Mouse (Mus musculus) intestine, postnatal 0 days (tissue): ENCODE results near the gene Sec31b. TPM values are rescaled to one million over a fixed set of nuclear protein-coding genes. Genes with fewer than 3 reads are reported as not detected.

ENCODE experiments used
- ATAC-seq: fragments of 200-750 bp; cut with Nextera tagmentation; 2 replicates; pipeline ENCODE4 v1.8.0; 2017; ENCODE audit warnings: mild to moderate bottlenecking, moderate TSS enrichment, moderate library complexity
- H3K27ac ChIP-seq: fragments of 300-500 bp; sonication (generic); 2 replicates; pipeline ENCODE4 v1.5.1; 2014; ENCODE audit warnings: mild to moderate bottlenecking, low read depth, low read length, moderate library complexity
- H3K27me3 ChIP-seq: fragments of 300-500 bp; sonication (generic); replicated peaks from 2 replicates; pipeline ENCODE4 v1.6.1; 2014; ENCODE audit warnings: low read length, mixed read lengths; ENCODE audit not compliant: control insufficient read depth, insufficient read depth
- H3K36me3 ChIP-seq: fragments of 300-500 bp; sonication (generic); 2 replicates; pipeline ENCODE4 v1.6.1; 2014; ENCODE audit warnings: mild to moderate bottlenecking, moderate library complexity; ENCODE audit not compliant: control insufficient read depth, insufficient read depth
- H3K4me1 ChIP-seq: fragments of 300-500 bp; sonication (generic); replicated peaks from 2 replicates; pipeline ENCODE4 v1.6.1; 2014; ENCODE audit warnings: antibody characterized with exemption, low read length, mixed read lengths; ENCODE audit not compliant: control insufficient read depth, insufficient read depth
- H3K4me2 ChIP-seq: fragments of 300-500 bp; sonication (generic); replicated peaks from 2 replicates; pipeline ENCODE4 v1.6.1; 2014; ENCODE audit warnings: low read depth, mild to moderate bottlenecking, moderate library complexity
- H3K4me3 ChIP-seq: fragments of 300-500 bp; sonication (generic); 2 replicates; pipeline ENCODE4 v1.5.1; 2014; ENCODE audit warnings: low read depth, low read length
- H3K9ac ChIP-seq: fragments of 300-500 bp; sonication (generic); 2 replicates; pipeline ENCODE4 v1.6.1; 2014; ENCODE audit warnings: mild to moderate bottlenecking, low read depth, low read length
- H3K9me3 ChIP-seq: fragments of 300-500 bp; sonication (generic); 2 replicates; pipeline ENCODE4 v1.6.1; 2016; ENCODE audit warnings: mixed run types; ENCODE audit not compliant: control insufficient read depth
- CTCF ChIP-seq: sonication (generic); IDR thresholded peaks from 2 replicates; pipeline ENCODE4 v1.5.1; 2016; ENCODE audit warnings: low read depth, mild to moderate bottlenecking, control low read depth, antibody characterized with exemption, moderate library complexity
- WGBS: fragments of 180-500 bp; shearing (Covaris S2); extraction: QIAGEN DNeasy Blood & Tissue Kit; methylation state at CpG from one replicate; pipeline ENCODE4 v1.1.7; 2014; 5-methylcytosine and 5-hydroxymethylcytosine counted together
- polyA plus RNA-seq: library from polyadenylated mRNA; unstranded; fragments of >200 nt; fragmentation: Nextera tagmentation; extraction: Ambion mirVana; gene quantifications from 2 replicates; pipeline ENCODE4 v1.2.1, GENCODE M21; 2015

Gene Sec31b
- polyA plus RNA-seq, 1 experiment from 2014 or later, result 0.12 TPM

DNA sequence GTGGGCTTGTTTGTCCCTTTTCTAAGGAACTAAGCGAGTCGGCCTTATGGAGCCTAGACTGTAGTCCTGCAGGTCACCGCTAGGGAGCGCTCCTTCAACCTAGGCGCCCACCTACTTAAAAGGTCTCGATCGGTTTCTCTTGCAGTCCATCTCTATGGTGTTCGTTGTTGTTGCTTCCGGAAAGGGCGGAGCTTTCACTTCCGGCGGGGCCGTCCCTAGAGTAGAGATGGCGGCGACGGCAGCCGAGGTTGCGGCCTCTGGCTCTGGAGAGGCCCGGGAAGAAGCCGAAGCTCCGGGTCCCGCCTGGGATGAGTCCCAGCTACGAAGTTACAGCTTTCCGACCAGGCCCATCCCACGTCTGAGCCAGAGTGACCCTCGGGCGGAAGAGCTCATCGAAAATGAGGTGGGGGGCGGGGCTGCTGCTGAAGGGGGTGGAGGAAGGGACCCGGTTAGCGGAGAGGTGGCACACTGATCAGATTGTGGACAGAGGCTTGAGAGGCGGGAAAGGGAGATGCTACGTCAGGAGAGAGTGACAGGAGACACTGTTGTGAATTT lies 17.1 kb upstream of the Sec31b start, which contains the start of gene Hif1an:
Gene Hif1an, plus strand, starts transcription at position 199 of the 555 bp plus-strand sequence.
- WGBS, result under 1% methylated on average over 33 of the region's 33 CpGs
- H3K4me1 ChIP-seq, result 0 out of 2 replicates have a peak, but pooled peaks cover 9% of the 10 kb centered on the region
- peak within 1 kb of the TSS; percentile 74 for H3K4me2 ChIP-seq
- H3K27me3 ChIP-seq, result no peaks in the 10 kb centered on the region
- peak; percentile 96 for TF ChIP-seq CTCF
- no peak within 1 kb of the TSS for H3K27ac ChIP-seq
- H3K9ac ChIP-seq, result peak within 1 kb of the TSS; percentile 61
- peaks cover 25% of the 10 kb centered on the region for H3K36me3 ChIP-seq
- H3K9me3 ChIP-seq, result no peaks in the 10 kb centered on the region
- ATAC-seq, result peak; percentile 95
- peak within 1 kb of the TSS; percentile 89 for H3K4me3 ChIP-seq

DNA sequence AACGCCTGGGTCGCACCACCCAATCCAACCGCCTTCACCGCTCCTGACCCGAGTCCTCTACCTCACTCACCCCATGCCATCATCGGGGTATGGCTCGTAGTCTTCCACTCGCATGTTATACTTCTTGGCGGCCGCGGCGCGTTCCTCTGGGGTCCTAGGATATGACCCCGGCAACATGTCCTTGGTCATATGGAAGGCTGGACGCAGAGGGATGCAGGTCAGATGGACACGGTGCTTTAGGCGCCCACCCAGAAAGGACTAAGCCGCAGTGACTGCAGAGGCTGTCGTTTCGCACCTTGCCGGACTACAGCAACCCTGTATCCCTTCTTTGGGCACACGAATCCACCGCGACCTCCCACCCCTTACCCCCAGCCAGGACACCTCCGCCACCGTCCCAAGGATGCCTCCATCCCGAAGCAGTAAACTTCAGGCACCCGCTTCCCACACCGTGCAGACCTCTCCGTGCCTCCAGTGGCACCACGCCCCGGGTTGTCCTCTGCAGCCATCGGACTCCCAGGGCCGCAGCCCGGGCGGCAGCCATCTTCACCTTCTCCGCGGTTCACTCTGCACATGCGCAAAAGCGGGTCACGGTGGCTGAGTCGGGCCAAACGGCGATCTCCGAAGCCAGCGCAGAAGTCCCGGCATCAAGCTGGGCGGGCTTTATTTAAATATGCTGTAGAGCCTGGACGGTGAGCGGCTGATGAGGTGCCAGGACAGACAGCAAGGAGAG lies 9.4 kb upstream of the Sec31b start, which contains the start of gene Ndufb8:
Gene Ndufb8, minus strand, starts transcription at position 580 of the 730 bp plus-strand sequence.
- Histone ChIP-seq H3K27me3 (no peaks in the 10 kb centered on the region), H3K4me2 (peak within 1 kb of the TSS; percentile 79), H3K9me3 (no peaks in the 10 kb centered on the region), H3K36me3 (peaks cover 27% of the 10 kb centered on the region), H3K9ac (peak within 1 kb of the TSS; percentile 92), H3K4me3 (peak within 1 kb of the TSS; percentile 76), H3K4me1 (no peaks in the 10 kb centered on the region), H3K27ac (peak within 1 kb of the TSS; percentile 43)
- TF ChIP-seq CTCF, result no peak
- under 1% methylated on average over 50 of the region's 50 CpGs for WGBS
- ATAC-seq, result peak; percentile 88

DNA sequence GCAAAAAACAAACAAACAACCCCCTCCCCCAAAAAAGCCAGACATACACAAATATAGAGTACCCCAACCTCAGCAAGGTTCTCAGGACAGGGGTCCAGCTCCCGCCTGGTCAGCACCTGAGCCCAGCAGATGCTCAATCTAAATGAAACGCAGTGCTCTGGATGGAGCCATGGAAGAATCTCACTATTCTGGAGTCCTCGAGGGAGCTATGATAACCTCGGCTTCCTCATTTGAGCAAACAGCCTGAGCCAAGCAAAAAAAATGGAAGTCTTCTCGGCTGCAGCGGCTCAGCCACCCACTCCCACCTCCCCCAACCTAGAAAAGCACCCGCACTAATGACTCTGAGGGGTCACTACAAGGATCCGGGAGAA lies 8.8 kb upstream of the Sec31b start:
- 2% methylated on average over 8 of the region's 8 CpGs for WGBS
- Histone ChIP-seq H3K4me3 (peak overlapping the region; percentile 76), H3K9me3 (no peaks in the 10 kb centered on the region), H3K4me2 (peak overlapping the region; percentile 79), H3K9ac (peak overlapping the region; percentile 92), H3K27me3 (no peaks in the 10 kb centered on the region), H3K4me1 (no peaks in the 10 kb centered on the region), H3K27ac (peak overlapping the region; percentile 43; the same call in 1 of the 2 replicates), H3K36me3 (peaks cover 32% of the 10 kb centered on the region)
- peak; percentile 17; the same call in 1 of the 2 replicates for ATAC-seq
- TF ChIP-seq CTCF, result no peak

DNA sequence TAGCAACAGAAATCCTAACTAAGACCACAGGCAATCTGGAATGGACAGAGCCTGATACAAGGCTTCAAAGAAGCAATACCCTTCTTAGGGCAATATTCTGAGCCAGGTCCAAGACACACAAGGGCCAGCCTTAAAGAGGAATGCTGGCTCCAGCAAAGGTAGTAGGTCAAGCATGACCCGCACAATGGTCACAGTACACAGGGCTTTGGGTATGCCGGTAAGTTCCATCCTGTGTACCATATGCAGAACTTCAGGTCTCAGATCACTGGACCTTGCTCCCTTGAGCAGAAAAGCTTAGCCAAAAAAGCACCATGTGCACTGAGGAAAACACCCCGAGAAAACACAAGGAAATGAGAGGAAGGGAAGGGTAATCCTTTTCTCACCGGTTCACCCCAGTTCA lies 7.6 kb upstream of the Sec31b start:
- Histone ChIP-seq H3K4me1 (no peaks in the 10 kb centered on the region), H3K4me3 (no peak overlapping the region), H3K27ac (no peak overlapping the region), H3K4me2 (no peak overlapping the region), H3K27me3 (no peaks in the 10 kb centered on the region), H3K36me3 (peaks cover 43% of the 10 kb centered on the region), H3K9ac (no peak overlapping the region), H3K9me3 (no peaks in the 10 kb centered on the region)
- ATAC-seq, result no peak
- TF ChIP-seq CTCF, result no peak
- 91% methylated on average over 4 of the region's 4 CpGs for WGBS

DNA sequence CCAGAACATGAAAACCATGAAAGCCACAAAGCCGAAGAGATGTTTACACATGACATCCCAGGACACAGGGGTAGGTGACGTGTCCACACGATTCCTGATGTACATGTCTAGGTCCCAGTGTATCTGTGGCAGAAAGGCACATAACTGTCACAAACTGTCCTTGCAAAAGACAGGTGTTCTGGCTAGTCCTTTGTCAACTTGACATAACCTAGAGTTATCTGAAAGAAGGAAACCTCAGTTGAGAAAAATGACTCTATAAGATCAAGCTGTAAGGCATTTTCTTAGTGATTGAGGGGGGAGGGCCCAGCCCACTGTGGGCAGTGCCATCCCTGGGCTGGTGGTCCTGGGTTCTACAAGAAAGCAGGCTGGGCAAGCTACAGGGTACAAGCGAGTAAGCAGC lies 7.1 kb upstream of the Sec31b start, which contains the start of gene Gm20538:
Gene Gm20538, minus strand, starts transcription at position 101 of the 400 bp plus-strand sequence.
- 96% methylated on average over 4 of the region's 4 CpGs for WGBS
- peaks cover 48% of the 10 kb centered on the region for H3K36me3 ChIP-seq
- H3K4me1 ChIP-seq, result no peaks in the 10 kb centered on the region
- no peaks in the 10 kb centered on the region for H3K27me3 ChIP-seq
- no peak for TF ChIP-seq CTCF
- no peak within 1 kb of the TSS for H3K9ac ChIP-seq
- H3K4me2 ChIP-seq, result no peak within 1 kb of the TSS
- H3K27ac ChIP-seq, result no peak within 1 kb of the TSS
- H3K9me3 ChIP-seq, result no peaks in the 10 kb centered on the region
- H3K4me3 ChIP-seq, result no peak within 1 kb of the TSS
- no peak for ATAC-seq

DNA sequence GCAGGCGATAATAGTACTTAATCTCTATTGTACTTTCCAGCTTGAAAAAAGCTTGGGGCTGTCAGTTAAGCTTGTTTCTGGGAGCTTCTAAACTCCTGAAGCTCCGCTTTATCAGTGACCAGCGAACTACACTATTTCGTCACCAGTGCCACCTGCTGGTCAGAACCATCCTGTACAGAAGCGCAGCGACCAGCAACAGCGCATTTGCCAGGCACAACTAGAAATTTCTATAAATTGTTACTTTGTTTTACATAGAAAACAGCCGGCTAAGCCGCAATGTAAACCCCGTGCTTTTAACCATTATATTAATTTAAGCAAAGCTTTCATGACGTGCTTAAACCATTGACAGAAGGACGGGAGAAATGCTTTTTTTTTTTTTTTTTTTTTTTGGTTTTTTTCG lies 889 bp downstream of the Sec31b start:
- peaks cover 7% of the 10 kb centered on the region; the same call in 1 of the 2 replicates for H3K4me1 ChIP-seq
- peaks cover 19% of the 10 kb centered on the region for H3K36me3 ChIP-seq
- H3K4me3 ChIP-seq, result peak overlapping the region; percentile 43
- no peaks in the 10 kb centered on the region; the same call in 1 of the 2 replicates for H3K27me3 ChIP-seq
- peak overlapping the region; percentile 85 for H3K4me2 ChIP-seq
- peaks cover 9% of the 10 kb centered on the region; the same call in 1 of the 2 replicates for H3K9me3 ChIP-seq
- H3K27ac ChIP-seq, result no peak overlapping the region
- TF ChIP-seq CTCF, result peak; percentile 82
- H3K9ac ChIP-seq, result 0 out of 2 replicates have a peak overlapping the region, but pooled peaks have one; percentile 22
- ATAC-seq, result no peak
- WGBS, result 4% methylated on average over 13 of the region's 13 CpGs
